Mouse (Mus musculus) cerebellum, adult 2 months (tissue): ENCODE data around the gene Tars2. TPM values are rescaled to one million over a fixed set of nuclear protein-coding genes. Genes with fewer than 3 reads are reported as not detected.
A peak's percentile ranks its signal among the peaks of the same experiment; 100 is the strongest.

ENCODE experiments used
- DNase-seq, 2 experiments: peaks; one replicate each; pipeline ENCODE4 v3.0.0; 2021
- H3K27ac ChIP-seq: fragments of 200-500 bp; 2 replicates; pipeline ENCODE4 v1.5.1; 2012; ENCODE audit warnings: low read length, control low read depth, inconsistent platforms; ENCODE audit not compliant: insufficient read depth
- H3K27me3 ChIP-seq: fragments of 200-500 bp; 2 replicates; pipeline ENCODE4 v1.6.1; 2012; ENCODE audit warnings: inconsistent platforms, mild to moderate bottlenecking, low read length, moderate library complexity; ENCODE audit not compliant: control insufficient read depth, insufficient read depth
- H3K4me1 ChIP-seq: fragments of 200-500 bp; 2 replicates; pipeline ENCODE4 v1.6.1; 2011; ENCODE audit warnings: low read length; ENCODE audit not compliant: control insufficient read depth, insufficient read depth
- H3K4me3 ChIP-seq: fragments of 200-500 bp; replicated peaks from 2 replicates; pipeline ENCODE3; 2011; ENCODE audit warnings: mild to moderate bottlenecking, low read depth, low read length, control low read depth; ENCODE audit not compliant: insufficient read depth
- CTCF ChIP-seq: fragments of 200-500 bp; IDR thresholded peaks from 2 replicates; pipeline ENCODE4 v1.5.1; 2011; ENCODE audit warnings: low read depth, mild to moderate bottlenecking, control low read depth, low read length, moderate library complexity, borderline replicate concordance; ENCODE audit not compliant: insufficient read depth
- POLR2A ChIP-seq: fragments of 200-500 bp; IDR thresholded peaks from 2 replicates; pipeline ENCODE4 v1.6.1; 2011; ENCODE audit warnings: low read length, control low read depth, borderline replicate concordance; ENCODE audit not compliant: insufficient read depth
- WGBS: fragments of 180-500 bp; shearing (Covaris S2); methylation state at CpG from one replicate; pipeline ENCODE4 v1.1.7; 2018; 5-methylcytosine and 5-hydroxymethylcytosine counted together
- polyA plus RNA-seq: library from polyadenylated mRNA; depleted of rRNA; stranded (reverse); fragments of >200 nt; gene quantifications from 2 replicates; pipeline ENCODE4 v1.2.3, GENCODE M21; 2012

Tars2 gene
- polyA plus RNA-seq, 1 experiment, result 41.3 TPM

GRCm38 (mm10) chr3:95771985-95772384 is 12.0 kb upstream of the Tars2 start:
- Histone ChIP-seq H3K4me3 (no peak overlapping the region), H3K27ac (no peak overlapping the region), H3K4me1 (no peaks in the 10 kb centered on the region), H3K27me3 (no peaks in the 10 kb centered on the region)
- DNase-seq, result no peak
- TF ChIP-seq CTCF, result peak; percentile 37; the same call in 1 of the 2 replicates
- TF ChIP-seq POLR2A, result no peak

DNA sequence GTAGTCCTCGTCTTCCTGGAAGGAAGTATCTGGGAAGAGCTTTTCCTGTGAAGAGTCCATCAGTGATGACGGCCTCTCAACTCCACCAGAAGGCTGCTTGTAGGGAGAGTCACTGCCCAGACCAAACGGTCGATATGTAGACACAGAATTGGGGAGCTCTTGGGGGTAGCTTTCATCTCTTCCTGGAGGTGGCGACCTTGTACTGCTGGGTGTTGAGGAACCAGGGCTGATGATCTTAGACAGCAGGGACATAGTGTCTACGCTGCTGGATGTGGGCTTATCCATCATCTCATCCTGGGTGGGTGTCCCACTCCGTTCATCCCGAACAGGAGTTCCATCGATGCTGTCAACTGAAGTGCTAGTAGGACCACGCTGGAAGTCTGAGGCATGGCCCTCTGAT is 5.5 kb upstream of the Tars2 start:
- no peaks in the 10 kb centered on the region for H3K27me3 ChIP-seq
- WGBS, result 89% methylated on average over 10 of the region's 10 CpGs
- DNase-seq, result no peak
- no peak overlapping the region for H3K27ac ChIP-seq
- H3K4me3 ChIP-seq, result no peak overlapping the region
- no peaks in the 10 kb centered on the region for H3K4me1 ChIP-seq
- no peak for TF ChIP-seq POLR2A
- peak; percentile 33; the same call in 1 of the 2 replicates for TF ChIP-seq CTCF

DNA sequence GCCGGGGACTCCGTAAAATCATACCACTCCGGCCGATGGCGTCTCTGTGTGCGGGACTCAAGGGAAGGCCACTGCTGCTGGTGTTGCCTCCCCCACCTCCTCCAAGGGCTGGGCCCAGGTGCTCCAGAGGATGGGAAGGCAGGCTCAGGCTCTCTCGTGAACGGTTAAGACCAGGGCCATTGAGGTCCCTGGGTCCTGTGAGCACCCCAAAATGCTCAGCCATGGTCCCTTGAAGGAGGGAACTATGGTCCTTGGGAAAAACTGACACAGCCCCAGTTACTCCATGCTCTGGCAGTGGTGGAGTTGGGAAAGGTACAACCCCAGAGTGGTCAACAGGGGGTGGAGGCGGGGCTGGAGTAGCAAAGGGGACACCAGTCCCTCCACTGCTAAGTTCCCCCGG is 3.8 kb upstream of the Tars2 start:
- Histone ChIP-seq H3K4me3 (no peak overlapping the region), H3K4me1 (no peaks in the 10 kb centered on the region), H3K27me3 (no peaks in the 10 kb centered on the region), H3K27ac (no peak overlapping the region)
- TF ChIP-seq POLR2A, result no peak
- TF ChIP-seq CTCF, result no peak
- DNase-seq, result no peak
- WGBS, result 75% methylated on average over 10 of the region's 10 CpGs

DNA sequence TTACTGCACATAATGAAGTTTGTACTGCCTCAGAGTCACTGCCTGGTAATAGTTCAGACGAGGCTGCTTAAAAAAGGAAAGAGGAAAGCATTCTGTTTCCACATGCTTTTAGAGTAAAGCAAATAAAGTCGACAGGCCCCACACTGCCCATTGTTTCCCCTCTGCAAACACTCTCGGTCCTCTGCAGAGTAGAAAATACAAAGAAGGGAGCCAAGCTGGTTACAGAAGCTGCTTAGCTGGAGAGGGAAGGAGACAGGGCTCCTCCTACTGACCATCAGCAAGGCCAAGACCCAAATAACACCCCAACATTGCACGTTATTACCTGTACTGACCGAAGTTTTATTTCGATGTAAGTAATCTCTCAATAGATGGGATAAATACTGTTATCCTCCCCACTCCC is 3.0 kb upstream of the Tars2 start:
- no peak overlapping the region for H3K4me3 ChIP-seq
- TF ChIP-seq CTCF (no peak), POLR2A (no peak)
- H3K27me3 ChIP-seq, result no peaks in the 10 kb centered on the region
- no peak for DNase-seq
- no peaks in the 10 kb centered on the region for H3K4me1 ChIP-seq
- no peak overlapping the region for H3K27ac ChIP-seq
- WGBS, result 50% methylated on average over 6 of the region's 6 CpGs

GRCm38 (mm10) chr3:95761771-95762170 is 1.8 kb upstream of the Tars2 start:
- TF ChIP-seq CTCF (no peak), POLR2A (no peak)
- no peaks in the 10 kb centered on the region for H3K27me3 ChIP-seq
- DNase-seq, result no peak
- WGBS, result 60% methylated on average over 4 of the region's 4 CpGs
- no peak overlapping the region for H3K4me3 ChIP-seq
- H3K27ac ChIP-seq, result no peak overlapping the region
- H3K4me1 ChIP-seq, result no peaks in the 10 kb centered on the region

DNA sequence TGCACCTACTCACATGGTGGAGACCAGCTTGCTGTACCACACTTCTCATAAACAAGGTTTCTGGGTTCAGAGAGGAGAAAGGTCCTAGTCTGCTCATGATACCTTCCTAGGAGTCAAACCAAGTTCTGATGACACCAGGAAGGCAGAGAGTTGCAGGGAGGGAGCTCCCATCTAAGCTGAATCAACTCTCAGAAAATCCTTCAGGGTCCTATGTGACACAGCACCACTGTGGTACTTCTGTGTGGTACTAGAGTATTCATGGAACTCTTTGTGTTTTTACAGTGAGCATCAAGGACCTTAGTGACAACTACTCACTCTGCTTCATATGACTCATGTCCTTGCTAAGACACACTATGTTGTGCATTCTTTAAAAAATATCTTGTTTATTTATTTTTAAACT is 650 bp upstream of the Tars2 start:
- H3K4me1 ChIP-seq, result no peaks in the 10 kb centered on the region
- TF ChIP-seq CTCF (no peak), POLR2A (no peak)
- no peak overlapping the region for H3K27ac ChIP-seq
- H3K27me3 ChIP-seq, result no peaks in the 10 kb centered on the region
- DNase-seq, result no peak
- no peak overlapping the region for H3K4me3 ChIP-seq

DNA sequence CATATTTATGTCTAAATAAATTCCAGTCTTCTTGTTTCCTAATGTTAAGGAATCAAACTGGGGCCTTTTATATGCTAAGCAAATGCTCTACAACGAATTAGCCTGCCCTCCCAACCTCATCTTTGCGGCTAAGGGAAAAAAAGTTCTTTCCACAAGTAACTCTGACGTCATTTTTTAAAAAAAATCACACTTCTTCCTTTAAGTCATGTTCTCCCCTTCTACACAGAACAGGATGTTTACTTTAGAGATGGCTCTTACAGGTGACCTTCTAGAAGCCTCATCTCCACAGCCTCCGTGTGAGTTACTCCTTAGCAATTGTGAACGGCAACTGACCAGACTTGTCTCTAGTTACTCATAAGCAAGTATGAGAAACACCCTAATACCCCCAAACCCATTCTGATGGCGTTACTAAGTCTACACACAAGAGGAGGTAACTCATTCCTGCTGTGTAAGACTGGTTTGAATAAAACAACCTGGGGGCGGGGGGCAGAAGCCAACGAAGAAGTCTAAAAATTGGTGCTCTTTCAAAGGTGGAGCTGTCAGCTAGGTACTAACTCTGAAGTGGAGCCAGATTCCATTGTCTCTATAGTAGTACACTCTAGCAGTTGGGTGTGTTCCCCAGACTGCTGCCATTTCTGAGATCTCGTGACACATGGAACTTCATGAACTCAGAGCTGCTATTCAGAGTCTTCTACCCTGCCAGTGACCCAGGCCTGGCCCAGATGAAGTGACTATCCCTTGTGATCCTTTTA is 1.4 kb downstream of the Tars2 start:
- H3K4me3 ChIP-seq, result no peak overlapping the region
- DNase-seq, result no peak
- H3K4me1 ChIP-seq, result no peaks in the 10 kb centered on the region
- H3K27me3 ChIP-seq, result no peaks in the 10 kb centered on the region
- 54% methylated on average over 9 of the region's 9 CpGs for WGBS
- H3K27ac ChIP-seq, result no peak overlapping the region
- TF ChIP-seq CTCF (no peak), POLR2A (no peak)

GRCm38 (mm10) chr3:95756808-95757207 is 3.2 kb downstream of the Tars2 start:
- H3K27me3 ChIP-seq, result no peaks in the 10 kb centered on the region
- H3K27ac ChIP-seq, result no peak overlapping the region
- no peak overlapping the region for H3K4me3 ChIP-seq
- TF ChIP-seq POLR2A, result no peak
- TF ChIP-seq CTCF, result no peak
- no peak for DNase-seq
- H3K4me1 ChIP-seq, result no peaks in the 10 kb centered on the region
- 84% methylated on average over 2 of the region's 2 CpGs for WGBS
